Mouse (Mus musculus) MN1 (cell line): ENCODE data around the gene Ndc1.
A peak's percentile ranks its signal among the peaks of the same experiment; 100 is the strongest.
"Not testable (repeated sequence)": the region's sequence is repeated elsewhere in the genome, so short reads cannot be mapped to it uniquely, and the experiment has no call there.

Experiments
- DNase-seq: peaks from one replicate; pipeline ENCODE4 v3.0.0-alpha.2; 2016; ENCODE audit warnings: low spot score

Ndc1 gene

GRCm38 (mm10) chr4:107364190-107364639, 3.4 kb upstream of the Ndc1 start:
- DNase-seq, result no peak

- not testable (repeated sequence) for DNase-seq
Measured at GRCm38 (mm10) chr4:107366408-107366807, 1.2 kb upstream of the Ndc1 start.

GRCm38 (mm10) chr4:107372304-107372703, 4.7 kb downstream of the Ndc1 start:
- DNase-seq, result no peak

- DNase-seq, result no peak
Measured at GRCm38 (mm10) chr4:107374677-107375076, 7.1 kb downstream of the Ndc1 start.

- DNase-seq, result no peak
Measured at GRCm38 (mm10) chr4:107378954-107379353, 11.4 kb downstream of the Ndc1 start.

GRCm38 (mm10) chr4:107380871-107381270, 13.3 kb downstream of the Ndc1 start:
- no peak for DNase-seq

GRCm38 (mm10) chr4:107387038-107387437, 19.5 kb downstream of the Ndc1 start:
- peak; percentile 8 for DNase-seq

GRCm38 (mm10) chr4:107387465-107387864, 19.9 kb downstream of the Ndc1 start:
- no peak for DNase-seq

GRCm38 (mm10) chr4:107388291-107388690, 20.7 kb downstream of the Ndc1 start:
- DNase-seq, result no peak

- no peak for DNase-seq
Measured at GRCm38 (mm10) chr4:107389345-107389744, 21.8 kb downstream of the Ndc1 start.

GRCm38 (mm10) chr4:107393771-107394170, 26.2 kb downstream of the Ndc1 start:
- DNase-seq, result no peak

GRCm38 (mm10) chr4:107420202-107420601, 52.6 kb downstream of the Ndc1 start:
- DNase-seq, result no peak

GRCm38 (mm10) chr4:107421711-107422110, 54.1 kb downstream of the Ndc1 start:
- no peak for DNase-seq

- DNase-seq, result peak; percentile 46
Measured at GRCm38 (mm10) chr4:107422176-107422575, 54.6 kb downstream of the Ndc1 start.

- DNase-seq, result no peak
Measured at GRCm38 (mm10) chr4:107425616-107426015, 58.0 kb downstream of the Ndc1 start.

- DNase-seq, result no peak
Measured at GRCm38 (mm10) chr4:107426631-107427030, 59.0 kb downstream of the Ndc1 start.

GRCm38 (mm10) chr4:107432717-107433116, 65.1 kb downstream of the Ndc1 start:
- peak; percentile 26 for DNase-seq

GRCm38 (mm10) chr4:107433998-107434355, 66.4 kb downstream of the Ndc1 start:
- DNase-seq, result no peak

GRCm38 (mm10) chr4:107434356-107435237, 67.0 kb downstream of the Ndc1 start, which contains the start of gene Glis1:
Gene Glis1 (plus strand): TSS chr4:107434591.
- peak; percentile 65 for DNase-seq

- DNase-seq, result no peak
Measured at GRCm38 (mm10) chr4:107435238-107435946, 67.8 kb downstream of the Ndc1 start.

- DNase-seq, result no peak
Measured at GRCm38 (mm10) chr4:107436476-107436875, 68.9 kb downstream of the Ndc1 start.

- no peak for DNase-seq
Measured at GRCm38 (mm10) chr4:107438741-107439140, 71.2 kb downstream of the Ndc1 start.

- no peak for DNase-seq
Measured at GRCm38 (mm10) chr4:107440306-107440705, 72.7 kb downstream of the Ndc1 start.
